ENCODE assay signal across 14 mouse cellular contexts in the genomic region with DNA sequence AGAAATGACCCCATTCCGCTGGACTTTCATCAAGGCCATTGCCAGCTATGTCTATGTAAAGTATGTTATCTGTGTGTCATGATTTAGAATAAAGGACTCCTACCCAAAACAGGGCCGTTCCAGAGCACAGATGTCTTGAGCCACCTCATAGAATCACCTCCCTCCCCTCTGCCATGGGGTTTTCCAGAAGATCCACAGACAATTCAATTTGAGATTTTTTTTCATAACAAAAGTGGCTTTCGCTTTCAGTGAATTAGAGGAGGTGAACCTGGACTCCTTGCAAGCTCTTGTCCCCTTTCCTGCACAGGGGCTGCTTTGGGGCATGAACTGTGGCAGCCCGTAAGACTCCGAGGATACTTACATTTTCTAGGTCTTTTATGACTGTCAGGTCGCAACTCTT.
"Had no signal": no experiment of that assay in that cellular context is flagged by ENCODE, and none has a peak within 500 bp of the region (broad histone marks: within the 10 kb centered on the region; RNA-seq: fewer than 3 reads in every experiment).

No protein-coding gene starts in this region.

- H3K4me1 ChIP-seq: limb, embryonic 10.5 days; midbrain, embryonic 10.5 days; midbrain, embryonic 15.5 days; neural tube, embryonic 12.5 days; stomach, embryonic 15.5 days had no signal

- H3K36me3 ChIP-seq: midbrain, embryonic 10.5 days; midbrain, embryonic 15.5 days; neural tube, embryonic 12.5 days; stomach, embryonic 15.5 days had no signal

- DNase-seq: kidney, adult 8-10 months; kidney, postnatal 25 days; lung, embryonic 14.5 days; right cerebral cortex, postnatal 4 days; spleen, adult 18-20 months; thymus, adult 2 months; thymus, postnatal 36 days had no signal

- H3K27ac ChIP-seq: left cerebral cortex, adult 2 months; limb, embryonic 10.5 days; midbrain, embryonic 10.5 days; midbrain, embryonic 15.5 days; neural tube, embryonic 12.5 days; stomach, embryonic 15.5 days had no signal

- ATAC-seq: intestine, postnatal 0 days; midbrain, embryonic 15.5 days had no signal

- H3K4me2 ChIP-seq: lung, embryonic 14.5 days; midbrain, embryonic 15.5 days; neural tube, embryonic 12.5 days; stomach, embryonic 15.5 days had no signal

- H3K9ac ChIP-seq: lung, embryonic 14.5 days; midbrain, embryonic 15.5 days; neural tube, embryonic 12.5 days; stomach, embryonic 15.5 days had no signal

- H3K27me3 ChIP-seq: midbrain, embryonic 15.5 days; neural tube, embryonic 12.5 days; stomach, embryonic 15.5 days had no signal

- H3K9me3 ChIP-seq: limb, embryonic 10.5 days; midbrain, embryonic 10.5 days; midbrain, embryonic 15.5 days; neural tube, embryonic 12.5 days; stomach, embryonic 15.5 days had no signal

- H3K4me3 ChIP-seq: left cerebral cortex, adult 2 months; limb, embryonic 10.5 days; midbrain, embryonic 10.5 days; midbrain, embryonic 15.5 days; neural tube, embryonic 12.5 days; stomach, embryonic 15.5 days had no signal
